Mouse (Mus musculus) layer of hippocampus, adult 2 months (tissue): ENCODE measurements around the gene Meis2. TPM values are rescaled to one million over a fixed set of nuclear protein-coding genes. Genes with fewer than 3 reads are reported as not detected.

Experiments
- DNase-seq, 2 experiments: peaks; one replicate each; pipeline ENCODE4 v3.0.0; 2022; ENCODE audit warnings: low spot score in 2 of 2
- H3K27ac ChIP-seq: fragments of 200-600 bp; 2 replicates; pipeline ENCODE4 v1.8.1; 2022
- H3K4me3 ChIP-seq: fragments of 200-600 bp; 2 replicates; pipeline ENCODE4 v1.8.1; 2022; ENCODE audit warnings: mild to moderate bottlenecking
- CTCF ChIP-seq: fragments of 200-600 bp; conservative IDR thresholded peaks from 2 replicates; pipeline ENCODE4 v1.8.1; 2022; ENCODE audit warnings: antibody characterized with exemption, mild to moderate bottlenecking, moderate library complexity
- total RNA-seq, 2 experiments: library from RNA; stranded (reverse); gene quantifications; 2 replicates each; pipeline ENCODE4 v1.2.3; 2021

Gene Meis2
- total RNA-seq, 2 experiments from 2014 or later = 43.2 to 45.9 TPM

- H3K4me3 ChIP-seq = no peak overlapping the region
- no peak for DNase-seq
- no peak overlapping the region for H3K27ac ChIP-seq
- no peak for TF ChIP-seq CTCF
Observed at GRCm38 (mm10) chr2:116021046-116021445, 44.6 kb downstream of the Meis2 start.

GRCm38 (mm10) chr2:116020451-116020951 lies 45.1 kb downstream of the Meis2 start:
- Histone ChIP-seq H3K27ac (no peak overlapping the region), H3K4me3 (no peak overlapping the region)
- DNase-seq = no peak
- no peak for TF ChIP-seq CTCF

DNA sequence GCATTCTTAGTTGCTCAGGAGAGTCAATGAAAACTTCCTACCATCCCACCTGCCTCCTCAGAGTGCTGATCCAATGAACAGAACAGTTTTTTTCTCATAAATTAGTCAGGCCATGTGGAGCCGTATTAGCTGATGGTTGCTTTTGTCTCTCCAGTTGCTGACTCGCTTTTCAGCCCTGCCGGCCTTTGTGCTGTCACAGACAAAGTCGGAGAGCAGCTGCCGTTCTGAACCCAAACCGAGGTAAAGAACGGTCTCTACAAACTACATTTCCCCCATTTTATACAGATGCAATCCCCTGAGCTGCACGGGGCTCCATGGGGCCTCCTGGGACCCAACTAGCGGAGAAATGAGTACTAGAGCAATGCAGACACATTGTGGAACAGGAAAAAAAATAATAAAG lies 45.7 kb downstream of the Meis2 start:
- Histone ChIP-seq H3K27ac (no peak overlapping the region), H3K4me3 (no peak overlapping the region)
- TF ChIP-seq CTCF = no peak
- no peak for DNase-seq

DNA sequence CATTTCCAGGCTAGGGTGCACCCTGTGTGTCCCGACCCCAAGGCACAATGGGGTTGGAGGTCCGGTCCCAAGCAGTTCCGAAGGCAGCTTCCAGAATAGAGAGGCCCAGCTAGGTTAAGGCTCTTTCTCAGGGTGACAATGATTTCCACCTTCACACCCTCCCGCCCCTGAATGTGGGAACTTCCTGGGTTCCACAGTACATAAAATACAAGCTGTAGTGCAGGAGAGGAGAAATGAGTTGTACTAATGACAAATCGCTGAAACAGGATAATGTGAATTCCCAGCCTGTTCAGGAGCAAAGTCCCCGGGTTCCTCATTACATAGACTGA lies 46.2 kb downstream of the Meis2 start:
- TF ChIP-seq CTCF = no peak
- DNase-seq = no peak
- Histone ChIP-seq H3K4me3 (no peak overlapping the region), H3K27ac (no peak overlapping the region)

DNA sequence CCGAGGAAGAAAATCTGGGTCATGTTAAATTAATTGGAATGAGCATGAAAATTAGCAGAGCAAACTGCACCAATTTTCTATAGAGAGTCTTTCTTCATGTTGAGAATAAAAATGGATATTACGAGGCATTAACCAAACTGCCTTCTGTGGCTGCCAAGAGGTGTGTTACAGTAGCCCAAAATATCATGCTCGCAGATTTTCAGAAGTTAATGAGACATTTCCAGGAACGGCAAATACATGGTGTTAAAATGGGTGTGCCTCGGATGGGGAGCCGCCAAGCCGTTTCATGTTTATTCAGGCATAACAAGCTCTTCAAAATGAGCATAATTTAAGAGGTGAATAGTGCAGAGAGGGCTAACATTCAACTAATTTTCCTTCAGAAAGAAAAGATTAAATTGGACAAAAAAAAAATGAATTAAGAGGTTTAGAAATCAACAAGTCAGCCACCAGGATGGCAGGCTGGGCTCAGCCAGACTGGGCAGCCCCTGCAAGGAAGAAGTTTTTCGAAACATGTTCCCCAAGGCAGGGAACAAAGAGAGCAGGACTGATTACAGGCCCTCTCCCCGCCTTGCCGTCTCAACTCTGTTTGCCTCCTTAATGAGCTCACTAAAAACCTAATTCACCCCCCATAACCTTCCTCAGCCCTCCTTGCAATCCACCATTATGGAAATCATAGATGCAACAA lies 46.7 kb downstream of the Meis2 start:
- no peak for TF ChIP-seq CTCF
- DNase-seq = no peak
- Histone ChIP-seq H3K4me3 (no peak overlapping the region), H3K27ac (no peak overlapping the region)

GRCm38 (mm10) chr2:116015520-116015919 lies 50.1 kb downstream of the Meis2 start:
- H3K27ac ChIP-seq = no peak overlapping the region
- no peak for DNase-seq
- TF ChIP-seq CTCF = no peak
- no peak overlapping the region for H3K4me3 ChIP-seq

GRCm38 (mm10) chr2:116010469-116010868 lies 55.2 kb downstream of the Meis2 start:
- no peak overlapping the region for H3K4me3 ChIP-seq
- TF ChIP-seq CTCF = no peak
- H3K27ac ChIP-seq = no peak overlapping the region
- no peak for DNase-seq

GRCm38 (mm10) chr2:116010061-116010460 lies 55.6 kb downstream of the Meis2 start:
- no peak for DNase-seq
- TF ChIP-seq CTCF = no peak
- Histone ChIP-seq H3K4me3 (no peak overlapping the region), H3K27ac (no peak overlapping the region)

DNA sequence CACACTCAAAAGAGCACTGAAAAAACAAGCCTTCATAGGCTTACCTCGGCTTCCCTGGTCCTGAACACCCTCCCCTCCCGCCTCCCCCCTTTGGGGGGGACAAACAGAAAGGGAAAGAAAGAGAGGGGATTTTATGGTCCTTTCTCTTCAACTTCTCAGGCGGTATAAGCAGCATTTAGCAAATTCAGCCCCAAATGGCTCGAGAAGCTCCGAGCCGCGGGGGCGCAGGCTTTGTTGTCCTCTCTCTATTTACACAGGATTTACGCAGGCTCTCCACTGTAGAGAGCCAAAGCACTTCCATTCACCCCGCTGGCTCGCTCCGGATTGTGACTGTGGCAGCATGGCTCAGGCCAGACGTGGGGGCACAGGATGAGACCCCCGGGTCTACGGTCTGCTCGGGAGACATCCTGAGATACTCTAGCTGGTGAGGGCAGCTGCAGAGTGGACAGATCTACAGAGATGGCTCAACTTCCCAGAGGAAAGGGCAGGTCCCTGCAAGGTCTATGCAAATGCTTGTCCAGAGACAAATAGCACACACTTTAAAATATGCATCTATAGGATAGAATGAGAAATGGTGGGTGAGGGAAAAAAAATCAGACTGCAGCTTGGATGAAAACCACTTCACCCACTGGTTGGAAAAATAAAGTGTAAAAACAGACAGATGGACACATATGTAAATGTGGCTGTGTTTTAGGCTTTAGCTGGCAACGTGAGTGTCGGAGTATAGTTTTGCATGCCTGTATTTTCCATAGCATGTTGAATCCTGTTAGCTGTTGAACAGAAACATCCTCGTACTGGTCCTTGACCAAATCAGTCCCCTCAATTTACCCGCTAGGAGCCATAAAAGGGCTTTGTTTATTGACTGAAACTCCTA lies 56.3 kb downstream of the Meis2 start:
- Histone ChIP-seq H3K4me3 (peak overlapping the region; percentile 44), H3K27ac (no peak overlapping the region)
- TF ChIP-seq CTCF = no peak
- peak in 1 of 2 experiments; percentile 12 for DNase-seq

GRCm38 (mm10) chr2:116002354-116002753 lies 63.3 kb downstream of the Meis2 start:
- DNase-seq = no peak
- TF ChIP-seq CTCF = no peak
- H3K4me3 ChIP-seq = no peak overlapping the region
- no peak overlapping the region for H3K27ac ChIP-seq

- no peak for TF ChIP-seq CTCF
- DNase-seq = no peak
- Histone ChIP-seq H3K4me3 (no peak overlapping the region), H3K27ac (no peak overlapping the region)
Observed at GRCm38 (mm10) chr2:116001352-116002138, 64.1 kb downstream of the Meis2 start.

DNA sequence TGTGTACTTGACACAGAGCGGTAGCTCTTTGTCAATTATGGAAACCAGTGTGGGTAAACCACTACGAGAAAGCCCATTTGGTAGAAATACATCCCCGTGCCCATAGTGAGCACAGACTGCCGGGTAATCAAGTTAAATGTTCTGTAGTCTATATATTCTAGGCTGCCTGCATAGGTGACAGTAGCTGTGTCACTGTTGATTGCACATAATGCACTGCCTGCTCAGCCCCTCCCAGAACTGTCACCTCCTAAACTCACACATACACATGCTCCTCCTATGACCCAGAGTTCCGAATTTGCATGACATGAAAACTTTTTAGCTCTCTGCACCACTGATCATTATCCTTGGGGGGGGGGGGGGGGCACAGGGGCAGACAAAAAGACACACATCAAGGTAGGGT lies 65.1 kb downstream of the Meis2 start:
- Histone ChIP-seq H3K27ac (no peak overlapping the region), H3K4me3 (no peak overlapping the region)
- TF ChIP-seq CTCF = no peak
- DNase-seq = no peak

DNA sequence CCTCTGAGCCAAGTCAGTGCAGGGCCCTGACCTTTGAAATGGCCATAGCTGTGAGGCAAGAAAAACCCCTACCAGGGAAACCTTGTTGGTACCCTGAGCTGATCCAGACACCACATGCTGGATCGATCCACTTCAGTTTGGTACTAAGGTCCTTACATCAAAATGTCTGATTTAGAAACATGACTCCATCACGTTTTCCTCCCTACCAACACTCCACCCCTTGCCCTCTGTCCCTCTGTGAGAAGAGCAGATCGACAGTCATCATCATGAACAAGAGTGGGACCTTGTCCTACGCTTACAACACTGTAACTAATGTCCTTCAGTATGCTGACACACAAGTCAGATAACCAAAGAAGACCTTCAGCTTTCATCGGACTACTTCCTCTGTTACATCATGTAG lies 66.8 kb downstream of the Meis2 start:
- Histone ChIP-seq H3K4me3 (no peak overlapping the region), H3K27ac (no peak overlapping the region)
- no peak for DNase-seq
- TF ChIP-seq CTCF = no peak
